Mouse (Mus musculus) heart, postnatal 0 days (tissue): ENCODE measurements at regions not wholly inside any gene's neighbourhood (a gene's known extent, or its start where the extent isn't known, plus 50 kb on each side); places are given as distances from the start of the nearest gene placed in this dataset.

ENCODE experiments used
- ATAC-seq: fragments of 200-750 bp; cut with Nextera tagmentation; 2 replicates; pipeline ENCODE4 v1.8.0; 2017; ENCODE audit warnings: low read depth, moderate number of reproducible peaks, moderate library complexity; ENCODE audit not compliant: insufficient read depth
- DNase-seq: peaks from one replicate; pipeline ENCODE4 v3.0.0-alpha.2; 2016; ENCODE audit warnings: low spot score
- H3K27ac ChIP-seq: fragments of 300-500 bp; sonication (generic); 2 replicates; pipeline ENCODE4 v1.5.1; 2014; ENCODE audit warnings: low read depth, mild to moderate bottlenecking
- H3K27me3 ChIP-seq: fragments of 300-500 bp; sonication (generic); 2 replicates; pipeline ENCODE4 v1.6.1; 2014; ENCODE audit warnings: low read length, mixed read lengths; ENCODE audit not compliant: control insufficient read depth, insufficient read depth
- H3K36me3 ChIP-seq: fragments of 300-500 bp; sonication (generic); replicated peaks from 2 replicates; pipeline ENCODE4 v1.6.1; 2014; ENCODE audit warnings: low read length, mixed read lengths; ENCODE audit not compliant: control insufficient read depth, insufficient read depth
- H3K4me1 ChIP-seq: fragments of 300-500 bp; sonication (generic); 2 replicates; pipeline ENCODE4 v1.6.1; 2014; ENCODE audit warnings: antibody characterized with exemption; ENCODE audit not compliant: control insufficient read depth, insufficient read depth
- H3K4me2 ChIP-seq: fragments of 300-500 bp; sonication (generic); 2 replicates; pipeline ENCODE4 v1.6.1; 2014; ENCODE audit warnings: low read depth, mild to moderate bottlenecking, low read length, moderate library complexity
- H3K4me3 ChIP-seq: fragments of 300-500 bp; sonication (generic); 2 replicates; pipeline ENCODE4 v1.5.1; 2014; ENCODE audit warnings: low read depth, low read length
- H3K9ac ChIP-seq: fragments of 300-500 bp; sonication (generic); replicated peaks from 2 replicates; pipeline ENCODE4 v1.6.1; 2014; ENCODE audit warnings: low read depth, low read length, mixed read lengths
- H3K9me3 ChIP-seq: fragments of 300-500 bp; sonication (generic); replicated peaks from 2 replicates; pipeline ENCODE4 v1.6.1; 2016; ENCODE audit warnings: low read length; ENCODE audit not compliant: control insufficient read depth
- CTCF ChIP-seq: IDR thresholded peaks from 2 replicates; pipeline ENCODE4 v1.5.1; 2016; ENCODE audit warnings: antibody characterized with exemption, control low read depth, low read depth
- EP300 ChIP-seq: IDR thresholded peaks from 2 replicates; pipeline ENCODE4 v1.6.1; 2016; ENCODE audit warnings: antibody characterized with exemption, low read depth
- WGBS: fragments of 180-500 bp; shearing (Covaris S2); extraction: QIAGEN DNeasy Blood & Tissue Kit; methylation state at CpG from one replicate; pipeline ENCODE4 v1.1.7; 2014; 5-methylcytosine and 5-hydroxymethylcytosine counted together

GRCm38 (mm10) chr4:124311657-124312056, 298.9 kb downstream of the 3100002H09Rik start:
- Histone ChIP-seq H3K4me1 (no peaks in the 10 kb centered on the region), H3K27me3 (no peaks in the 10 kb centered on the region), H3K27ac (no peak overlapping the region), H3K4me3 (no peak overlapping the region), H3K4me2 (no peak overlapping the region), H3K9me3 (no peaks in the 10 kb centered on the region), H3K36me3 (no peaks in the 10 kb centered on the region), H3K9ac (no peak overlapping the region)
- no peak for DNase-seq
- TF ChIP-seq EP300: no peak
- TF ChIP-seq CTCF: no peak
- 63% methylated on average over 5 of the region's 5 CpGs for WGBS
- ATAC-seq: no peak

GRCm38 (mm10) chr4:124310594-124310993, 300.0 kb downstream of the 3100002H09Rik start:
- Histone ChIP-seq H3K27ac (no peak overlapping the region), H3K36me3 (no peaks in the 10 kb centered on the region), H3K9me3 (no peaks in the 10 kb centered on the region), H3K9ac (no peak overlapping the region), H3K27me3 (no peaks in the 10 kb centered on the region), H3K4me3 (no peak overlapping the region), H3K4me2 (no peak overlapping the region), H3K4me1 (no peaks in the 10 kb centered on the region)
- ATAC-seq (no peak), DNase-seq (no peak)
- WGBS: 11% methylated on average over 10 of the region's 10 CpGs
- TF ChIP-seq EP300: no peak

- Histone ChIP-seq H3K4me3 (no peak overlapping the region), H3K9ac (no peak overlapping the region), H3K36me3 (no peaks in the 10 kb centered on the region), H3K4me1 (no peaks in the 10 kb centered on the region), H3K9me3 (no peaks in the 10 kb centered on the region), H3K4me2 (no peak overlapping the region), H3K27ac (no peak overlapping the region), H3K27me3 (0 out of 2 replicates have a peak, but pooled peaks cover 3% of the 10 kb centered on the region)
- ATAC-seq (no peak), DNase-seq (no peak)
- 64% methylated on average over 10 of the region's 10 CpGs for WGBS
- no peak for TF ChIP-seq CTCF
- no peak for TF ChIP-seq EP300
Observed at GRCm38 (mm10) chr4:124305871-124306555, 304.6 kb downstream of the 3100002H09Rik start.

- no peak for TF ChIP-seq EP300
- no peak for TF ChIP-seq CTCF
- Histone ChIP-seq H3K4me2 (no peak overlapping the region), H3K9ac (no peak overlapping the region), H3K27me3 (0 out of 2 replicates have a peak, but pooled peaks cover 5% of the 10 kb centered on the region), H3K4me3 (no peak overlapping the region), H3K9me3 (no peaks in the 10 kb centered on the region), H3K27ac (no peak overlapping the region), H3K36me3 (no peaks in the 10 kb centered on the region), H3K4me1 (no peaks in the 10 kb centered on the region)
- DNase-seq: no peak
- 69% methylated on average over 7 of the region's 7 CpGs for WGBS
- ATAC-seq: no peak
Observed at GRCm38 (mm10) chr4:124302950-124303349, 307.7 kb downstream of the 3100002H09Rik start.

- Histone ChIP-seq H3K4me3 (no peak overlapping the region), H3K27ac (no peak overlapping the region), H3K27me3 (0 out of 2 replicates have a peak, but pooled peaks cover 5% of the 10 kb centered on the region), H3K9ac (no peak overlapping the region), H3K9me3 (no peaks in the 10 kb centered on the region), H3K4me1 (no peaks in the 10 kb centered on the region), H3K36me3 (no peaks in the 10 kb centered on the region), H3K4me2 (no peak overlapping the region)
- DNase-seq (no peak), ATAC-seq (no peak)
- TF ChIP-seq EP300: no peak
- TF ChIP-seq CTCF: no peak
- 73% methylated on average over 10 of the region's 10 CpGs for WGBS
Observed at GRCm38 (mm10) chr4:124298667-124299437, 311.8 kb downstream of the 3100002H09Rik start.
